Mouse (Mus musculus): ENCODE data around the gene Slc16a6.

DNA sequence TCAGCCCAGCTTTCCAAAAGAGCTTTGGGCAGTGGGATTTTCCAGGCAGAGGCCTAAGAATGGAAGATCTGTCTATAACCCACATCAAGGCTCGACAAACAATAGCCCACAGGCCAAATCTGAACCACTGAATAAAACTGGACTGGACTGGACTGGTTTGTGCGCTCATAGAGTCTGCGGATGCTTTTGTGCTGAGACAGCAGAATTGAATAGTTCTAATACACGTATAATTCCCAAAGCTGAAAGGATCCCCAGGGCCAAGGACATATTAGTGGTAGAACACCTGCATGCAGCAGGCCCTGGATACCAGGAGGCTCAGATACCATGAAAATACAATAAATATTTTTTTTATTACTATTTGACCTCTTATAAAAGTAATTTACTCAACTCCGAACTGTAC is 17.1 kb downstream of the Slc16a6 start:
- TF ChIP-seq POLR2A (IDR thresholded peaks at IDR 0.05; ENCODE audit: extremely low read depth, insufficient read depth, low read length) = no peak
- no peak for TF ChIP-seq CTCF (IDR thresholded peaks at IDR 0.05; ENCODE audit: low read depth, low read length)

All from liver, adult 2 months (tissue).